Mouse (Mus musculus) adrenal gland, postnatal 10 days (tissue): ENCODE data around the gene Zdhhc18. TPM values are rescaled to one million over a fixed set of nuclear protein-coding genes. Genes with fewer than 3 reads are reported as not detected.

Experiments
- DNase-seq: peaks from one replicate; pipeline ENCODE4 v3.0.0; 2021; ENCODE audit warnings: mixed read lengths
- long read RNA-seq, 2 experiments: library from polyadenylated mRNA; stranded (forward); transcript quantifications; one replicate each; pipeline ENCODE4 v2.0.0; 2021
- total RNA-seq, 2 experiments: library from RNA; stranded (reverse); gene quantifications; 2 replicates each; pipeline ENCODE4 v1.2.3; 2021

The Zdhhc18 gene
- 10 to 100 TPM; 25.3 to 26.0 TPM for total RNA-seq
- long read RNA-seq, experiment 1, full-length matches to known transcripts, result 12 of 32 reads
- long read RNA-seq, experiment 1, partial matches to known transcripts, result 7 of 32 reads
- long read RNA-seq, experiment 1, other reads (novel, unspliced or antisense), result 13 of 32 reads
- long read RNA-seq, experiment 2, full-length matches to known transcripts, result 13 of 20 reads
- long read RNA-seq, experiment 2, partial matches to known transcripts, result 2 of 20 reads
- long read RNA-seq, experiment 2, other reads (novel, unspliced or antisense), result 5 of 20 reads

- peak; percentile 86 for DNase-seq
These were observed at the start of gene Zdhhc18 for GRCm38 (mm10) chr4:133649989-133650699. Gene Zdhhc18, minus strand, starts transcription at chr4:133650154.

GRCm38 (mm10) chr4:133695363-133695762 is 45.4 kb upstream of the Zdhhc18 start:
- no peak for DNase-seq

GRCm38 (mm10) chr4:133690252-133690651 is 40.3 kb upstream of the Zdhhc18 start:
- peak; percentile 42 for DNase-seq

GRCm38 (mm10) chr4:133688417-133689067 is 38.6 kb upstream of the Zdhhc18 start:
- peak; percentile 66 for DNase-seq

DNA sequence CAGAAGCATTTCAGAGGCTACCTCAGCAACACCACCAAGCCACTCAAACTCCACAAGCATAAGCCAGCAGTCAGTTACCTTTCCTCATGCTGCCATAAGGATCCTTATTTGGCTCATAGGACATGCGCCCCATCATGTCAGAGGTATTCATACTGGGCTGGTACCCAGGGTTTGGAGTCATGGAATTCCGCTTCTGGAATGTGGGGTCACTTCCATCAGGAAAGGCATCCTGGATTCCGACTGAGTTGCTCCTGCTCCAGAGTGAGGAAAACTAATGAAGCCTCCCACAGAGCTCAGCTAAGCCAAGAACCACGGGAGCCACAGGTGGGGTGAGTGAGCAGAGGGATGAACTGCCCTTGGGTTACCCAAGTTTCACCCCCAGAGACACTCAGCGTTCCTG is 37.2 kb upstream of the Zdhhc18 start:
- no peak for DNase-seq

DNA sequence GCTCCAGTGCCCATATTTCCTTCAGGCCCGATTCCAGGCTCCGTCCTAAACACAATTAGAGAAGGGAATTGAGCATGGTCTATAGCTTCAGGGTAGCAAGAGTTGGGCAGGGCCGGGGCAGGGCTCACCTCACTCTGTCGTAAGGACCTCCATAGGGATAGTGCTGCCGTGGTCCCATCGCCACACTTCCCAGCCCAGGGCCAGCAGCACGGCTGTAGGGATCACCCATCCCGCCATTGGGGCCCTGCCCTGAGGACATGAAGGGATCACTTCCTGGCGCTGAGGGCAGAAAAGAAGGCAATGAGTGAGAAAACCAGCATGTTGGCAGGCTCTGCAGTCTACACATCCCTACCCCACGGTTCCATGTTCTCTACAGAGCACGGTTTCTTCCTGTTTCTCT is 36.6 kb upstream of the Zdhhc18 start:
- no peak for DNase-seq

DNA sequence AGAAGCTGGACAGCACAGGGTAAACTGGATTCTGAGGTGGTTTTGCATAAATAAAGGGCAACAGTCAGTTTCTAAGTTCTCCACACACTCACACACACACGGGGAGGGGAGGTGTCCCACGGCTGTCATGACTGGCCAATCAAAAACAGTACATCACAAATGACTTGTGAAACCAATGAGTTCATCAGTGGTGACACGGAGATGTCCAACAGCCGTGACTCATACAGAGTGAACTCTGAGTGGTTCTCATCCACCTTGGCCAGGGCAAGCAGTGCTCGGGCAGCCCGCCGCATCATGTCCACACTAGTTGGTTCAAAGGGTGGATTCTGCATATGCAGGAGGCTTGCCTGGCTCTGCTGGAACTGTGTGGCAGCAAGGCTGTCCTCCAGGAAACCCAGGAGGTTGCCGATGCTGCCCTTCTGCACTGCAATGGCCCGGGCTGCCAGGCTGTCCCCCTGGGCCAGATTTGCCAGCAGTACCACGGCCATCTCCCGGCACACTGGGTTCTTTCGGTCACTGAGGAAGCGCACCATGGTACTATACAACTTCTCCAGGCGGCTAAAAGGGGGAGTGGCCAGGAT is 30.3 kb upstream of the Zdhhc18 start:
- no peak for DNase-seq

GRCm38 (mm10) chr4:133679629-133680028 is 29.7 kb upstream of the Zdhhc18 start:
- no peak for DNase-seq

GRCm38 (mm10) chr4:133677266-133677665 is 27.3 kb upstream of the Zdhhc18 start:
- no peak for DNase-seq

DNA sequence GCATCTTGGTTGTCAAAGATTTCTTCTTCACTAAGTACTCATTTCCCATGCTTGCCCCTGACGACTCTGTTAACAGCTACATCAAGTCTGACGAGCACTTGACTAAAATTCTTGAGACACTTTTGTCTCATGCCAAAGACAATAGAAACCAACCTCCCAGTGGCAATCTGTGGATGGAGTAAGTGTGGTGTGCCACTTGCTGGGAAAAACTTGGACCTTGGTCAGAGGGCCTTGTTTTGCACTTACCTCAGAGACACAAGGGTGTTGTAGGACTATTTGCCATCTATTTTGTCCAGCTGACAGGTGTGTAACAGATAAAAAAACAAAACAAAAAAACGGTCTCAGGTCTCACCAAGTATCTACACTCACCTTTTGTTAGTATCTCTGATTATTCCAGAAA is 26.2 kb upstream of the Zdhhc18 start:
- DNase-seq, result no peak

DNA sequence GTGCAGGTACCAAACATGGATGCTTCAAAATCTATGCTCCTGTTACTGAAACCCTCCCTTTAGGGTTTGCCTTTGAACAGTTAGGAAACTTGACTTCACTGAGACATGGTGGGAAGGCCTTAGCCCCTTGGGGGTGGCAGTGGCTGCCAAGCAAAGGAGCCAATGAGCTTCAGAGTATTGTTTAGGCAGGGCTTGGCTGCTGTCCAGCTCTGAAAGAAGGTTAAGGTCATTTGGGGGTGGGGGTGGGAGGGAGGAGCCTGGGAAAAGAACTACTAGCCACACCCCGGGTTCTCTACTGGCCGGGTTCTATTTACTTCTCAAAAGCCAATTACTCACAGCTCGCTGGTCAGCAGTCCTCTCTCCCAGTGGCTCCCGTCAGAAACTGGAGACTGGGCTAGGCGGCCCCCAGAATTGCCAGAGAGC is 25.7 kb upstream of the Zdhhc18 start:
- peak; percentile 87 for DNase-seq

DNA sequence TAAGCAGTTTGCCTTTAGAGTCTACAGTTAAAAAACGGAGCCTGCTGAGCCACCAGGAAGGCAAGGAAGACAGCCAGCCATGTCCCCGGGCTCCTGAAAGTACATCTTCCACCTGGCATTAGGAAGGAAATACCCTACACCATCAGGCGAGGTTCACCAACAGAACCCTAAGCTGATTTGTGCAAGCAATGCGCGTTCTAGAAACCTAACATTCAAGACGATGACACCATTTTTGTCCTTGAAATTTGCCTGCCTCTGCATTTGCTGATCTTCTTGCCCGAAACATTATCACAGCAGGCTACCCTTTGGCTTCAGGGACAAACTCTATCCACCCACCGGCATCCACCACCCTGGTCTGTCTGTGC is 24.4 kb upstream of the Zdhhc18 start:
- DNase-seq, result peak; percentile 26

- peak; percentile 65 for DNase-seq
These were observed 23.8 kb upstream of the Zdhhc18 start for GRCm38 (mm10) chr4:133673666-133674330.

GRCm38 (mm10) chr4:133672845-133673647 is 23.1 kb upstream of the Zdhhc18 start:
- DNase-seq, result peak; percentile 55

- DNase-seq, result peak; percentile 97
These were observed 22.2 kb upstream of the Zdhhc18 start, which contains the start of gene Pigv for GRCm38 (mm10) chr4:133671881-133672844. Gene Pigv, minus strand, starts transcription at chr4:133672647.

GRCm38 (mm10) chr4:133671184-133671880 is 21.4 kb upstream of the Zdhhc18 start:
- DNase-seq, result peak; percentile 89

GRCm38 (mm10) chr4:133669652-133670210 is 19.8 kb upstream of the Zdhhc18 start:
- peak; percentile 38 for DNase-seq

DNA sequence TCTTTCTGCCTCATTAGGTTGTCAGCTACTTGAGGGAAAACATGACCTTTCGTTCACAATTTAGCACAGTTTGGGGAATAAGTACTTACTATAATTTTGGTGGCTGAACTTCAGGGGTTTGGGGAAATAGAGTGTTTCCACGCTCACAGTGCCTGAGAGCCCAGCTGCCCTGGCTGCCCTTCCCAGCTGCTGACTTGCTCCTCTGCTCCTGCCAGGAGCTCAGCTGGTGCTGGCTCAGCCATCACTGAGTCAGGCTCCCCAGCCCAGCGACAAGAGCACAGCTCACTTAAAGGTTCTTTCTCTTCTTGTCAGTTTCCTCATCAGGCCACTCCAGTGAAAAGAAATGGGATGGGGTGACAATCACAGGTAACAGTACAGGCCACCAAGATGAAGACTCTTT is 18.6 kb upstream of the Zdhhc18 start:
- DNase-seq, result peak; percentile 33

GRCm38 (mm10) chr4:133666199-133666598 is 16.2 kb upstream of the Zdhhc18 start:
- no peak for DNase-seq
